Mouse (Mus musculus) small intestine, adult 2 months (tissue): Measurements from ENCODE around the gene Dpysl5. TPM values are rescaled to one million over a fixed set of nuclear protein-coding genes. Genes with fewer than 3 reads are reported as not detected.

Experiments
- H3K27ac ChIP-seq: fragments of 200-500 bp; 2 replicates; pipeline ENCODE4 v1.5.1; 2012; ENCODE audit warnings: low read depth, low read length, control low read depth, inconsistent platforms; ENCODE audit not compliant: insufficient read depth
- H3K27me3 ChIP-seq: fragments of 200-500 bp; 2 replicates; pipeline ENCODE4 v1.6.1; 2012; ENCODE audit warnings: mild to moderate bottlenecking, moderate library complexity, low read length, inconsistent platforms; ENCODE audit not compliant: control insufficient read depth, insufficient read depth
- H3K36me3 ChIP-seq: fragments of 200-500 bp; 2 replicates; pipeline ENCODE4 v1.6.1; 2012; ENCODE audit warnings: mild to moderate bottlenecking, low read length, control low read depth, inconsistent platforms; ENCODE audit not compliant: control insufficient read depth, insufficient read depth
- H3K4me1 ChIP-seq: fragments of 200-500 bp; 2 replicates; pipeline ENCODE4 v1.6.1; 2012; ENCODE audit warnings: low read length, inconsistent platforms, mixed read lengths; ENCODE audit not compliant: control insufficient read depth, insufficient read depth, insufficient read length
- H3K4me3 ChIP-seq: fragments of 200-500 bp; 2 replicates; pipeline ENCODE4 v1.5.1; 2012; ENCODE audit warnings: low read depth, mild to moderate bottlenecking, control low read depth, inconsistent platforms, low read length, moderate library complexity
- CTCF ChIP-seq: fragments of 200-500 bp; IDR thresholded peaks from 2 replicates; pipeline ENCODE4 v1.5.1; 2012; ENCODE audit warnings: low read depth, mild to moderate bottlenecking, control low read depth, inconsistent platforms, low read length, moderate library complexity, mixed read lengths; ENCODE audit not compliant: insufficient replicate concordance, insufficient read length; ENCODE audit errors: extremely low read depth
- POLR2A ChIP-seq: fragments of 200-500 bp; IDR thresholded peaks from 2 replicates; pipeline ENCODE4 v1.6.1; 2012; ENCODE audit warnings: low read depth, mild to moderate bottlenecking, control low read depth, inconsistent platforms, low read length, moderate library complexity
- WGBS: fragments of 180-500 bp; shearing (Covaris S2); methylation state at CpG from one replicate; pipeline ENCODE4 v1.1.7; 2018; 5-methylcytosine and 5-hydroxymethylcytosine counted together
- polyA plus RNA-seq: library from polyadenylated mRNA; depleted of rRNA; stranded (reverse); fragments of >200 nt; gene quantifications from 2 replicates; pipeline ENCODE4 v1.2.3, GENCODE M21; 2012; rRNA removed

Dpysl5 gene
- polyA plus RNA-seq, result 0.66 and 1.6 TPM in 2 replicates

DNA sequence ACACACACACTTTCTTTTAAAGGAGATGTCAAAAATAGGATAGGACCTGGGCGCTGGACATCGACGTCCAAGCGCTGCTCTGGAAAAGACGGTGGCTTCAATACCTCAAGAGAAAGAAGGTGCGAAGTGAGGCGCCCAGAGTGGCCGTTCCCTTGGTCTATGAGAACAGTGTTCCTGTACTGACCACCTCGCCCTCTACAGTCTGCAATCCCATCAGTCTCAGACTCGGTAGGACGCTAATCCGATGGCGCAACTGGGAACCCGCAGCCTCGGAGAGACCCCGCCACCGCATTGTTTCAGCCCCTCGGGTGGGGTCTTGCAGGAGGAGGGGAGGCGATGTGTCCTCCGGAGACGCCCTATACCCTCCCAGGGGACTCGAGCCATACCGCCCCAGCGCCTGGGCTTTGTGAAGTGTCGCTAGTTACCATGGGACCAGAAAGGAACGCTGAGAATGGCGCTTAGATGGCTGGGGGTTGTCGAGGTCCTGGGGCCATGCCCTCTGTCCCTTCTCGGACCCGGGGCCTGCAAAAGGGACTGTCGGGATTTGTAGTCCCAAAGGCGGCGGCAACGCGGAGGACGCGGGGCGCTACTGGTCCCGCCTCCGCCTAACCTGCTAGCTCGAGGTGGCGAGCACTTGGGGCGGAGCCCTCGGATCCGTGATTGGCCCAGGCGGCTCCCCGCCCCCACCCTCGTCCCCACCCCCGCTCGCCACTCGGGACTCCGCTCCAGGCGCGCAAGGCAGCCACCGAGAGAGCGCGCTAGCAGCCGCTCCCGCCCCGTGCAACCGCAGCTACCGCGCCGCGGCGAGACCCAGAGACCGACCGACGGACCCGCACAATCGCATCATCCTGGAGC lies at the start of gene Dpysl5:
Dpysl5 (plus strand) TSS at position 418 of the 855 bp plus-strand sequence.
- WGBS, result 2% methylated on average over 68 of the region's 71 CpGs

DNA sequence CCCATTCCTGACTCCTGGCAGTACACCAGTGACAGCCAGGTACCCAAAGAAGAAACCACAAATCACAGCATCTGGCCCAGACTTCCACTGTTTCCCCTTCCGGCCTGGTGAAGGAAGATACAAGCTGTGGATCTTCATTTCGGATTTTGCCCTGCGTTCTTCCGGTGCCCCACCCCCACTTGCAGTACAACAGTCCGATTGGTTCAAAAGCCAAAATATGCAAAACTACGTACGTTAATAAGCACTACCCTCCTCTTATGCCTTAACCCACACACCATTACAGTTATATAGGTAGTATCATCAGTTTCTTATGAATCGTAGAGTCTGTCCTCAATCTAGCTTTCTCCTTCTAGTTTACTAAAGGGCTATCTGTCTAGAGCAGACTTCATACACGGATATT lies 46.0 kb upstream of the Dpysl5 start:
- no peaks in the 10 kb centered on the region for H3K27me3 ChIP-seq
- TF ChIP-seq CTCF, result no peak
- TF ChIP-seq POLR2A, result no peak
- H3K36me3 ChIP-seq, result no peaks in the 10 kb centered on the region
- 90% methylated on average over 9 of the region's 9 CpGs for WGBS
- no peak overlapping the region for H3K4me3 ChIP-seq
- peaks cover 2% of the 10 kb centered on the region; the same call in 1 of the 2 replicates for H3K4me1 ChIP-seq
- H3K27ac ChIP-seq, result no peak overlapping the region

More for the DNA sequence above, at the start of gene Dpysl5:
- peaks cover 20% of the 10 kb centered on the region for H3K4me1 ChIP-seq
- no peak within 1 kb of the TSS for H3K27ac ChIP-seq
- TF ChIP-seq POLR2A, result no peak
- no peak for TF ChIP-seq CTCF
- peaks cover 35% of the 10 kb centered on the region for H3K27me3 ChIP-seq
- H3K36me3 ChIP-seq, result no peaks in the 10 kb centered on the region
- H3K4me3 ChIP-seq, result peak within 1 kb of the TSS; percentile 60

DNA sequence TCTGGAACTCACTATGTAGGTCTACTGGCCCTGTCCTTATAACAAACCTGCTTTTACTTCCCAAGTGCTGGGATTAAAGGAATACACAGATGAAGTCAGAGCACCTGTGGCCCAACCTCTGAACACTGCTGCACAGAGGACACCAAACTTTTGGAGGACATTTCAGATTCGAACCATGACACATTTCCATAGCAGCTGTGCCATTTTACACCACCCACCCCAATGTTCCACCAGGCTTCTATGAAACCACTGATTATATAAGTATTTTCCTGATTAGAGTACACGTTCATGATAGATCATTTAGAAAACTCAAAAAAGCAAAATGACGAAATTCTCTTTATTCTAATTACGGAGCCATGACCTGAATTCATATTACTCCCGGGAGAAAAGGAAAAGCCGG lies 45.4 kb upstream of the Dpysl5 start:
- TF ChIP-seq POLR2A, result no peak
- TF ChIP-seq CTCF, result no peak
- no peaks in the 10 kb centered on the region for H3K27me3 ChIP-seq
- peak overlapping the region; percentile 84 for H3K4me3 ChIP-seq
- H3K36me3 ChIP-seq, result no peaks in the 10 kb centered on the region
- H3K4me1 ChIP-seq, result peaks cover 2% of the 10 kb centered on the region; the same call in 1 of the 2 replicates
- WGBS, result 19% methylated on average over 6 of the region's 6 CpGs
- peak overlapping the region; percentile 88 for H3K27ac ChIP-seq

DNA sequence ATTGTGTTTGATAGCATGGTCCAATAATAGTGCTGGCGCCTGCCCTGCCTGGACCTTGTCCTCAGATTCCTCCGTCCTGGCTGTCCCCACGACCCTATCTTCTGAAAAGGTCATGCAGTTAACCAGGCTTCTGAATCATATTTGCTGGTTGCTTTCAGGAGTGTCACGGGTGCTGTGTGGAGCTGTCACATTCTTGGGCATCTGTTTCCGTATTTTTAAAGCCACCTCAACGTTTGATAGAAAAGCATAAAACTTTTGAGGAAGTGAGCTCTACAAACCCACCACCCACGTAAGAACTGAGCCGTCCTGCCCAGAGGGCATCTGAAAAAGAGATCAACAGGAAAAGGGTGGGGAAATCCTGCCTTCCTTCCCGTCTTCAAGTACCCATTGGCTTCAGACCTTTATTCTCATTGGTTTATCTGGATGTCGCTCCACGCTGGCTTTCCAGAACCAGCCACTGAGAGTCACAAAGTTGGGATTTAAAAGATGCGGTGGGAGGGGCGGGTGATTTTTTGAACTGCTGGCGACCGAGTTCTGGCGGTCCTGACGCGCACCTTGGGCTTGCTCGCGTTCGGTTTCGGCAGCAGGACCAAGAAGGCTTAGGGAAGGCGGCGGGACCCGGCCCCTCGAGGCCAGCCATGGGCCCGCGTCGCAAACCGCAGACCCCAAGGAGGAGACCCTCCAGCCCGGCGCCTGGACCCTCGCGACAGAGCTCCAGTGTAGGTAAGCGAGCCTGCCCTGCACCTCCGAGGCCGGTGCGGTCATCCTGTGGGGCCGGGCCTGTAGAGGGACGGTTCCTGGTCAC lies 44.8 kb upstream of the Dpysl5 start, which contains the start of gene Cenpa:
Cenpa (plus strand) TSS at position 387 of the 805 bp plus-strand sequence.
- H3K4me1 ChIP-seq, result peaks cover 2% of the 10 kb centered on the region; the same call in 1 of the 2 replicates
- H3K27ac ChIP-seq, result peak within 1 kb of the TSS; percentile 88
- under 1% methylated on average over 40 of the region's 40 CpGs for WGBS
- no peaks in the 10 kb centered on the region for H3K27me3 ChIP-seq
- peak; percentile 69 for TF ChIP-seq POLR2A
- TF ChIP-seq CTCF, result no peak
- H3K4me3 ChIP-seq, result peak within 1 kb of the TSS; percentile 84
- no peaks in the 10 kb centered on the region for H3K36me3 ChIP-seq

DNA sequence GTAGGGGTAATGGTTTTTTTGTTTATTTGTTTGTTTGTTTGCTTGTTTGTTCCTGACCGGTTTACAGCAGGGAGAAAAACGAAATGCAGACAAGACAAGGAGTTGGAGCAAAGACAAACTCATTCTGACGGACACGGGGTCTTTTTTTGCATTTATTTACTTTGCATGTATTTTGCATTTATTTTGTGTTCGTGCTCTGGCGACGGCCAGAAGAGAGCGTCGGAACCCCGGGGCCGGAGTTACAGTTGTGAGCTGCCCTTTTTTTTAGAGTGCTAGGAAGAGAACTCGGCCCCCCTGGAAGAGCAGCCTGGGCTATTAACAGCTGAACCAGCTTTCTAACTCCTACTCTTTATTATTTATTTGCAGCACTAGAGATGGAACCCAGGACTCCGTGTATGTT lies 44.1 kb upstream of the Dpysl5 start:
- Histone ChIP-seq H3K27me3 (no peaks in the 10 kb centered on the region), H3K4me3 (peak overlapping the region; percentile 84), H3K4me1 (peaks cover 2% of the 10 kb centered on the region; the same call in 1 of the 2 replicates), H3K36me3 (peaks cover 3% of the 10 kb centered on the region), H3K27ac (0 out of 2 replicates have a peak overlapping the region, but pooled peaks have one; percentile 19)
- WGBS, result under 1% methylated on average over 13 of the region's 13 CpGs
- TF ChIP-seq POLR2A (no peak), CTCF (no peak)

DNA sequence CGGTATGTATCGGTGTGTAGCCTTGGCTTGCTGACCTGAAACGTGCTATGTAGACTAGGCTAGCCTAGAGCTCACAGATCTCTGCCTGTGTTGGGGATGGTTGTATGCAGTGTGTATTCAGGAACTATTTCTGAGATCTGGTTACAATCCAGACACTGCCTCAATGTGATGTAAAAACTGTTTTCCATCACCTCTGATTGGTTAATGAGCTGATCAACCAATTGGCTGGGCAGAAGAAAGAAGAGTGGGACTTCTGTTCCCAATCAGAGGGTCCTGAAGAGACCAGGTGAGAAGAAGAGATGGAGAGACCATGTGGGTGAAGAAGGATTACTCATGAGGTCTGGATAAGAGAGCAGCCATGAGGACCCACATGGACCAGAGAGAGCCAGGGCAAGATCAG lies 43.7 kb upstream of the Dpysl5 start:
- H3K4me3 ChIP-seq, result peak overlapping the region; percentile 84; the same call in 1 of the 2 replicates
- no peak overlapping the region for H3K27ac ChIP-seq
- H3K4me1 ChIP-seq, result peaks cover 2% of the 10 kb centered on the region; the same call in 1 of the 2 replicates
- H3K27me3 ChIP-seq, result no peaks in the 10 kb centered on the region
- WGBS, result 9% methylated on average over 3 of the region's 3 CpGs
- H3K36me3 ChIP-seq, result peaks cover 7% of the 10 kb centered on the region
- no peak for TF ChIP-seq CTCF
- TF ChIP-seq POLR2A, result no peak
